Mouse (Mus musculus): ENCODE data around the gene Nudt15.

- TF ChIP-seq POLR2A (IDR thresholded peaks at IDR 0.05; ENCODE audit: borderline replicate concordance, control insufficient read depth, low read depth, low read length) (no peak), CTCF (IDR thresholded peaks at IDR 0.05; ENCODE audit: control insufficient read depth, insufficient read depth, low read length) (no peak)
Measured at GRCm38 (mm10) chr14:73478321-73478720, 69.7 kb downstream of the Nudt15 start.

Data from bone marrow, adult 2 months (tissue).